Mouse (Mus musculus): ENCODE data around the gene Sugct. TPM values are rescaled to one million over a fixed set of nuclear protein-coding genes. Genes with fewer than 3 reads are reported as not detected.

The Sugct gene
- polyA plus RNA-seq, 1 experiment from 2014 or later: 2.1 TPM

Other genes with a start within 250 kb of the Sugct start
- gene Mplkip, start 361 bp downstream of the Sugct start, polyA plus RNA-seq (2014; fragmentation: Nextera tagmentation; extraction: Ambion mirVana): 49.3 and 51.7 TPM in 2 replicates
- gene Cdk13, start 109.5 kb upstream of the Sugct start, polyA plus RNA-seq (2014; fragmentation: Nextera tagmentation; extraction: Ambion mirVana): 21.0 and 21.1 TPM in 2 replicates
- 189 and 220 TPM in 2 replicates for gene Rala, start 248.7 kb upstream of the Sugct start, polyA plus RNA-seq (2014; fragmentation: Nextera tagmentation; extraction: Ambion mirVana)

All from midbrain, embryonic 14.5 days (tissue).